Mouse (Mus musculus) forebrain, embryonic 12.5 days (tissue): ENCODE data around the gene Sox5. TPM values are rescaled to one million over a fixed set of nuclear protein-coding genes. Genes with fewer than 3 reads are reported as not detected.

Experiments
- ATAC-seq: fragments of 200-750 bp; cut with Nextera tagmentation; 2 replicates; pipeline ENCODE4 v1.8.0; 2017; ENCODE audit warnings: moderate TSS enrichment; ENCODE audit not compliant: low FRiP score
- H3K27ac ChIP-seq: fragments of 300-500 bp; sonication (generic); 2 replicates; pipeline ENCODE4 v1.5.1; 2016; ENCODE audit warnings: mild to moderate bottlenecking
- H3K27me3 ChIP-seq: fragments of 300-500 bp; sonication (generic); 2 replicates; pipeline ENCODE4 v1.6.1; 2016; ENCODE audit warnings: mild to moderate bottlenecking
- H3K36me3 ChIP-seq: fragments of 300-500 bp; sonication (generic); replicated peaks from 2 replicates; pipeline ENCODE4 v1.6.1; 2016; ENCODE audit warnings: mild to moderate bottlenecking
- H3K4me1 ChIP-seq: fragments of 300-500 bp; sonication (generic); 2 replicates; pipeline ENCODE4 v1.6.1; 2016
- H3K4me2 ChIP-seq: fragments of 300-500 bp; sonication (generic); 2 replicates; pipeline ENCODE4 v1.6.1; 2016; ENCODE audit warnings: mild to moderate bottlenecking, moderate library complexity
- H3K4me3 ChIP-seq: fragments of 300-500 bp; sonication (generic); replicated peaks from 2 replicates; pipeline ENCODE4 v1.5.1; 2016; ENCODE audit warnings: mild to moderate bottlenecking
- H3K9ac ChIP-seq: fragments of 300-500 bp; sonication (generic); 2 replicates; pipeline ENCODE4 v1.6.1; 2016; ENCODE audit warnings: mild to moderate bottlenecking
- H3K9me3 ChIP-seq: fragments of 300-500 bp; sonication (generic); 2 replicates; pipeline ENCODE4 v1.6.1; 2016
- WGBS: fragments of 180-500 bp; shearing (Covaris S2); methylation state at CpG from one replicate; pipeline ENCODE4 v1.1.7; 2016; 5-methylcytosine and 5-hydroxymethylcytosine counted together
- polyA plus RNA-seq: library from polyadenylated mRNA; unstranded; fragments of >200 nt; fragmentation: Nextera tagmentation; extraction: Ambion mirVana; gene quantifications from 2 replicates; pipeline ENCODE4 v1.2.1, GENCODE M21; 2016

The Sox5 gene
- polyA plus RNA-seq, result 89.0 and 102 TPM in 2 replicates

DNA sequence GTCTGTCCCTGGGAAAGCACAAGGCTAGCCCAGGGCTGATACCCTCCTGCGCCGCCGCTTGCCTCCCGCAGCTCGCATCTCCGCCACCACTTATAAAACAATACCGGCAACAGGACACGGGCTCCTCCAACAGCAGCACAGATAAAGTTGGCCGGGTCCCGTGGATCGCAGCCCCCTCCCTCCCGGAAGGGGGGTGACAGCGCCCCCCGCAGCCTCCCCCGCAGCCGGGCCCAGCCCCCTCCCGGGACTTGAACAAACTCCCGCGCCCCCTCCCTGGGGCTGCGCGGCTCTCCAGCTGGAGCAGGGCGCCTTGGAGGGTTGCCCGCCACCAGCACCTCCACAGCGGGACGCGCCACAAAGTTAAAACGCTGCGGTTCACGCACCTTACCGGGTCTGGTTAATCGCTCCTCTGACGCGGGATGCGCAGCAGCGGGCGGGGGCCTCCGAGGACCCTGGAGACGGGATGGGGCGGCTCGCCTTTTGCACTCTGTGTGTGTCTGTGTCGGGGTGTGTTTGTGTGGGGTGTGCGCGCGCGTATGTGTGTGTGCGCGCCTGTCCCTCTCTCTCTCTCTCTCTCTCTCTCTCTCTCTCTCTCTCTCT lies at the start of gene Sox5:
Sox5 (minus strand) TSS at position 547 of the 600 bp plus-strand sequence.
- Histone ChIP-seq H3K4me3 (peak within 1 kb of the TSS; percentile 63), H3K9ac (peak within 1 kb of the TSS; percentile 81), H3K4me2 (peak within 1 kb of the TSS; percentile 96), H3K9me3 (no peaks in the 10 kb centered on the region), H3K27me3 (peaks cover 12% of the 10 kb centered on the region), H3K36me3 (no peaks in the 10 kb centered on the region), H3K27ac (peak within 1 kb of the TSS; percentile 69), H3K4me1 (peaks cover 21% of the 10 kb centered on the region)
- peak; percentile 82 for ATAC-seq
- WGBS, result under 1% methylated on average over 46 of the region's 47 CpGs

DNA sequence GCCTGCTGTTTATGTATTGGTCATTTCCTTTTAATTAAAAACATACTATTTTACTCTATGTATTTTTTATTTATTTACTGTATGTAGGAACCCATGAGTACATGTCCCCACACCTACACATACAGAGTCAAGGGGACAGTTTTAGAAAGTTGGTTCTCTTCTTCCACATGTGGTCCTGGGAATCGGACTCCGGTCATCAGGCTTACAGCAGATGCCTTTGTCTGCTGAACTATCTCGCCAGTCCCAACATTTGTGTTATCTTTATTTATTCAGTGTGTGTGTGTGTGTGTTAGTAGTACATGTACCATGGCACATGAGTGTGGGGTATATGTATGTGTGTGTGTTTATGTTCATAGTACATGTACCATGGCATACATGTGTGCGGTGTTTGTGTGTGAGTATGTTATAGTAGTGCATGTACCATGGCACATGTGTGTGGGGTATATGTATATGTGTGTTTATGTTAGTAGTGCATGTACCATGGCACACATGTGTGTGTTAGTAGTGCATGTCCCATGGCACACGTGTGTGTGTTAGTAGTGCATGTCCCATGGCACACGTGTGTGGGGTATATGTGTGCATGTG lies 43.3 kb upstream of the Sox5 start:
- 96% methylated on average over 6 of the region's 6 CpGs for WGBS
- H3K27me3 ChIP-seq, result no peaks in the 10 kb centered on the region
- H3K4me3 ChIP-seq, result no peak overlapping the region
- H3K27ac ChIP-seq, result no peak overlapping the region
- no peaks in the 10 kb centered on the region for H3K9me3 ChIP-seq
- no peak overlapping the region for H3K9ac ChIP-seq
- no peaks in the 10 kb centered on the region for H3K4me1 ChIP-seq
- H3K36me3 ChIP-seq, result no peaks in the 10 kb centered on the region
- H3K4me2 ChIP-seq, result no peak overlapping the region
- ATAC-seq, result no peak

DNA sequence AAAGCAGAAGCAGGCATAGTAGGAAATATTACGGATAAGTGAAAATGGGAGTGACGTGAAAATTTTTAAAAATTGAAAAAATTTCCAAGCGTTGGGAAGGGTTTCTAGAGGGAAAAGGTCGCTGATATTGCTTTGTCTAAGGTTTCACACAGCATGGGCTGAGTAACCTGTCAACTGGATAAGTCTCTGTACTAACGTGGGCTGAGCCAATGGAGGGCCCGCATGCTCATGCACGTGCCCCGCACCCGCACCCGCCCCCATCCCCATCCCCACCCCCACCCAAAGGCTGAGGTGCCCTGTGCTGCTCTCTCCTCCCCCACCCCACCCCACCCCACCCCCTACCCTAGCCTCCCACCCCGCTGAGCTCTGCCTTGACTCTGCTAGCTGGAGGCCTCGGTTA lies 42.4 kb upstream of the Sox5 start:
- Histone ChIP-seq H3K9me3 (no peaks in the 10 kb centered on the region), H3K4me1 (no peaks in the 10 kb centered on the region), H3K27ac (no peak overlapping the region), H3K27me3 (no peaks in the 10 kb centered on the region), H3K36me3 (no peaks in the 10 kb centered on the region), H3K4me2 (no peak overlapping the region), H3K4me3 (no peak overlapping the region), H3K9ac (no peak overlapping the region)
- 81% methylated on average over 11 of the region's 12 CpGs for WGBS
- no peak for ATAC-seq

GRCm38 (mm10) chr6:144822594-144822993 lies 40.8 kb upstream of the Sox5 start:
- no peak for ATAC-seq
- 69% methylated on average over 14 of the region's 14 CpGs for WGBS
- Histone ChIP-seq H3K4me2 (no peak overlapping the region), H3K27ac (no peak overlapping the region), H3K9me3 (no peaks in the 10 kb centered on the region), H3K36me3 (no peaks in the 10 kb centered on the region), H3K9ac (no peak overlapping the region), H3K27me3 (no peaks in the 10 kb centered on the region), H3K4me3 (no peak overlapping the region), H3K4me1 (no peaks in the 10 kb centered on the region)

DNA sequence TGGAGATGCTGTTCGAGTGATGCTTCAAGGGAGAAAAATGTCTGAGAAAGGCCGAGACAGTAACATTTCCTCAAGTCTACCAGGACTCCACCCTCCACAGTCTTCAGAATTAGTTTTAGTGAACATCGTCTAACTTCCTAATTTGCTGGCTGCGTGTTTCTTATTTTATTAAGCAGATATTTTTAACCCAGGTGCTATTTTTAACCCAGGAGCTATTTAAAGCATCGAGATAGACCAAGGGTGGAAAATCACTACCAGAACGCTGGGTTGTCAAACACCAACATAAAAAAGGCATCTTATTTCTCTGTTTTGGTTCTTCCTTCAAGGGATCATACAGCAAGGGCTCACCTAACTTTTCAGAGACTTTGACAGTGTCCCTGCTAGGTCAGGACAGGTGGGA lies 39.2 kb upstream of the Sox5 start:
- Histone ChIP-seq H3K9ac (no peak overlapping the region), H3K4me1 (no peaks in the 10 kb centered on the region), H3K27me3 (no peaks in the 10 kb centered on the region), H3K4me2 (no peak overlapping the region), H3K36me3 (no peaks in the 10 kb centered on the region), H3K27ac (no peak overlapping the region), H3K4me3 (no peak overlapping the region), H3K9me3 (no peaks in the 10 kb centered on the region)
- ATAC-seq, result no peak
- WGBS, result 93% methylated on average over 6 of the region's 6 CpGs

GRCm38 (mm10) chr6:144818016-144818415 lies 36.2 kb upstream of the Sox5 start:
- 98% methylated on average over 4 of the region's 4 CpGs for WGBS
- peaks cover 6% of the 10 kb centered on the region; the same call in 1 of the 2 replicates for H3K4me1 ChIP-seq
- H3K4me2 ChIP-seq, result no peak overlapping the region
- no peak overlapping the region for H3K9ac ChIP-seq
- ATAC-seq, result no peak
- no peaks in the 10 kb centered on the region for H3K27me3 ChIP-seq
- no peak overlapping the region for H3K4me3 ChIP-seq
- no peaks in the 10 kb centered on the region for H3K9me3 ChIP-seq
- H3K36me3 ChIP-seq, result no peaks in the 10 kb centered on the region
- no peak overlapping the region for H3K27ac ChIP-seq

GRCm38 (mm10) chr6:144817329-144817932 lies 35.7 kb upstream of the Sox5 start:
- H3K4me2 ChIP-seq, result no peak overlapping the region
- H3K9ac ChIP-seq, result no peak overlapping the region
- no peak overlapping the region for H3K4me3 ChIP-seq
- no peaks in the 10 kb centered on the region for H3K9me3 ChIP-seq
- no peaks in the 10 kb centered on the region for H3K36me3 ChIP-seq
- H3K27me3 ChIP-seq, result no peaks in the 10 kb centered on the region
- no peak for ATAC-seq
- H3K4me1 ChIP-seq, result peaks cover 6% of the 10 kb centered on the region; the same call in 1 of the 2 replicates
- no peak overlapping the region for H3K27ac ChIP-seq
- WGBS, result 72% methylated on average over 5 of the region's 5 CpGs

GRCm38 (mm10) chr6:144815542-144815941 lies 33.8 kb upstream of the Sox5 start:
- Histone ChIP-seq H3K9ac (no peak overlapping the region), H3K27me3 (no peaks in the 10 kb centered on the region), H3K27ac (no peak overlapping the region), H3K36me3 (no peaks in the 10 kb centered on the region), H3K9me3 (no peaks in the 10 kb centered on the region), H3K4me3 (no peak overlapping the region), H3K4me2 (no peak overlapping the region), H3K4me1 (peaks cover 6% of the 10 kb centered on the region; the same call in 1 of the 2 replicates)
- 85% methylated on average over 5 of the region's 5 CpGs for WGBS
- ATAC-seq, result no peak

GRCm38 (mm10) chr6:144814931-144815364 lies 33.2 kb upstream of the Sox5 start:
- H3K9ac ChIP-seq, result no peak overlapping the region
- 5% methylated on average over 6 of the region's 6 CpGs for WGBS
- H3K27me3 ChIP-seq, result no peaks in the 10 kb centered on the region
- H3K36me3 ChIP-seq, result no peaks in the 10 kb centered on the region
- H3K4me1 ChIP-seq, result peaks cover 6% of the 10 kb centered on the region; the same call in 1 of the 2 replicates
- no peak overlapping the region for H3K27ac ChIP-seq
- ATAC-seq, result peak; percentile 77
- H3K9me3 ChIP-seq, result no peaks in the 10 kb centered on the region
- no peak overlapping the region for H3K4me3 ChIP-seq
- no peak overlapping the region for H3K4me2 ChIP-seq

DNA sequence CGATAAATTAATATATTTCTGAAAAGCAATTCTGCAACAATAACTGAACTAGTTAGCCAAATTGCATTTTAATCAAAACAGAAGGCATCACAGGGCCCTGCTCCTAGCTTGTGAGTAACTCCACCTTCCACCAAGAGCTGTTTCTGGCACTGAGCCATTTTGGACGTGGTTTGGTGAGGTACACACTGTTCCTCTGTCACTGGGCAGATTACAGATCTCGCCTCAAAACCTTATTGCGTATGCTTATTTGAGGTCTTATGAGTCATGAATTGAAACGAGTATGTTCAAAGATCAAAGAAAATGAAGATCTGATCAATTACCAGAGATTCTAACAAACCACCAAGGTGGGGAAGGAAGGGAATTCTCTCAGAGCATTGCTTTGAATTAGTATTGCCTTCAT lies 22.5 kb upstream of the Sox5 start:
- no peaks in the 10 kb centered on the region for H3K36me3 ChIP-seq
- no peak overlapping the region for H3K4me3 ChIP-seq
- H3K9ac ChIP-seq, result no peak overlapping the region
- H3K4me1 ChIP-seq, result no peaks in the 10 kb centered on the region
- no peak overlapping the region for H3K27ac ChIP-seq
- WGBS, result 90% methylated on average over 5 of the region's 5 CpGs
- ATAC-seq, result no peak
- H3K9me3 ChIP-seq, result peaks cover 6% of the 10 kb centered on the region
- no peaks in the 10 kb centered on the region for H3K27me3 ChIP-seq
- no peak overlapping the region for H3K4me2 ChIP-seq

DNA sequence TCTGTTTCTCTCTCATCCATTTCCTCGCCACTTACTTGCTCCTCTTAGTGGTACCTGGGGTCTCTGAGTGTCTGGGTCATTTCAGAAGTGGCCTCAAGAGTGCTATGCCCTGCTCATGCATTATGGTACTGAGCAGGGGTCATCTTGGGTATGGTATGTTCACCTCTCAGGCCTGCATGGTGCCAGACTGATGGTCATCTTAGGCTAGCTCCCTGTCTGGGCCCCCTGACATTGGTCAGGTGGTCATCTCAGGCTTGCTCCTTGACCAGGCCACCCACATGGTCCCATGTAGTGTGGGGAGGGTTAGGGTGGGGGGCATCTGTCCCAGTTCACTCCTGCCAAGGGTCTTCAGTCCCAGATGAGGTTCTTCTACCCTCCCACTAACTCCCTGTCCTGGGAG lies 21.3 kb upstream of the Sox5 start:
- peaks cover 6% of the 10 kb centered on the region for H3K9me3 ChIP-seq
- no peaks in the 10 kb centered on the region for H3K4me1 ChIP-seq
- H3K36me3 ChIP-seq, result no peaks in the 10 kb centered on the region
- no peak overlapping the region for H3K9ac ChIP-seq
- WGBS, result 74% methylated on average over 1 of the region's 1 CpGs
- no peak overlapping the region for H3K4me2 ChIP-seq
- no peak overlapping the region for H3K27ac ChIP-seq
- no peak overlapping the region for H3K4me3 ChIP-seq
- no peaks in the 10 kb centered on the region for H3K27me3 ChIP-seq
- no peak for ATAC-seq

GRCm38 (mm10) chr6:144794356-144794755 lies 12.6 kb upstream of the Sox5 start:
- ATAC-seq, result no peak

DNA sequence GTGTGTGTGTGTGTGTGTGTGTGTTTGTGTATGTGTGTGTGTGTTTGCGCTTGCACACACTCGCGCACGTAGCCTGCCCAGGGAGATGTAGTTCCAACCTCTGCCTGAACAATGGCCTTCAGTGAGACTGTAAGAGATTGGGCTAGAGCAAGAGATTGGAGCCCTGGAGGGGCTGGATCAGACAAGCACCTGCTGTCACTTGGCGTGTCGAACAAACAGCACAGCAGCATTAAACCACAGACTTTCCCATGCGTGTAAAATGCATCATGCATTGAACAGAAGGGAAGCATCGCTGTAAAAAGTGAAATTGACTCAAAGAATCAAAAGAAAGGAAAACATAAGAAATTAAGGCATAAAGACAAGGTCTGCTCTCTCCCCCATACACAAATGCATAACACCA lies 11.1 kb upstream of the Sox5 start:
- WGBS, result 83% methylated on average over 8 of the region's 8 CpGs
- Histone ChIP-seq H3K4me3 (no peak overlapping the region), H3K4me2 (no peak overlapping the region), H3K36me3 (no peaks in the 10 kb centered on the region), H3K9me3 (no peaks in the 10 kb centered on the region), H3K4me1 (peaks cover 3% of the 10 kb centered on the region; the same call in 1 of the 2 replicates), H3K9ac (no peak overlapping the region), H3K27ac (no peak overlapping the region), H3K27me3 (no peaks in the 10 kb centered on the region)
- no peak for ATAC-seq

More at GRCm38 (mm10) chr6:144794356-144794755, 12.6 kb upstream of the Sox5 start:
- Histone ChIP-seq H3K9me3 (no peaks in the 10 kb centered on the region), H3K4me1 (peaks cover 3% of the 10 kb centered on the region; the same call in 1 of the 2 replicates), H3K4me2 (no peak overlapping the region), H3K36me3 (no peaks in the 10 kb centered on the region), H3K4me3 (no peak overlapping the region), H3K27ac (no peak overlapping the region), H3K9ac (no peak overlapping the region), H3K27me3 (no peaks in the 10 kb centered on the region)
- WGBS, result 78% methylated on average over 3 of the region's 3 CpGs
